Mouse (Mus musculus) E14TG2a.4 (cell line): ENCODE measurements at regions not wholly inside any gene's neighbourhood (a gene's known extent, or its start where the extent isn't known, plus 50 kb on each side); places are given as distances from the start of the nearest gene placed in this dataset.

Experiments
- H3K27me3 ChIP-seq: 2 replicates; pipeline ENCODE4 v1.6.1; 2014; ENCODE audit warnings: low read length, control low read depth; ENCODE audit not compliant: insufficient read depth
- H3K36me3 ChIP-seq: 2 replicates; pipeline ENCODE4 v1.6.1; 2014; ENCODE audit warnings: low read length, control low read depth; ENCODE audit not compliant: insufficient read depth
- H3K4me1 ChIP-seq: replicated peaks from 2 replicates; pipeline ENCODE4 v1.6.1; 2014; ENCODE audit warnings: low read depth, low read length, control low read depth
- H3K4me3 ChIP-seq: replicated peaks from 2 replicates; pipeline ENCODE4 v1.5.1; 2014; ENCODE audit warnings: mild to moderate bottlenecking, low read length
- H3K9me3 ChIP-seq: 2 replicates; pipeline ENCODE4 v1.6.1; 2014; ENCODE audit warnings: low read length, control low read depth
- CTCF ChIP-seq: conservative IDR thresholded peaks from 2 replicates; pipeline ENCODE4 v1.5.1; 2014; ENCODE audit warnings: low read length
- NANOG ChIP-seq: IDR thresholded peaks from 2 replicates; pipeline ENCODE4 v1.6.1; 2014; ENCODE audit warnings: borderline replicate concordance, low read length, mixed read lengths
- POU5F1 ChIP-seq: IDR thresholded peaks from 2 replicates; pipeline ENCODE4 v1.6.1; 2014; ENCODE audit warnings: low read length, borderline replicate concordance

DNA sequence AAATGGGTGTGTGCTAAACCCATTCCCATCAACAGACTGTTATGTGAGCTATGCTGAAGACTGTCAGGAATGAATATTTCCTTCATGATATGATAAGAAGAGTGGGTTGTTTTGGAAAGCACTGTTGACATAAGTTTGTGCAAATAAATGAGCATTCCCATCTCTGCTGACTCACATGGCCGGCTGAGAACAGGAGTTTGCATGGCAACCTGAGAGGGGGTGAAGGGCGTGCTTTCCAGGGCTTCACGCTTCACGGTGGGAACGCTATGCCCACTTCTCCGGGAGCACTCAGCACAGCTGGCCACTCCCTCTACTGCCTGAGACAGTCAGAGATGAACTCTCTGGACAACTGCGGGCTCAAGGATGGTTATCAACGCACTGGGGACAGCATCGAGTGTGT is 348.9 kb upstream of the Slc24a5 start:
- peaks cover 13% of the 10 kb centered on the region for H3K27me3 ChIP-seq
- H3K4me1 ChIP-seq = peaks cover 5% of the 10 kb centered on the region
- H3K4me3 ChIP-seq = no peak overlapping the region
- H3K36me3 ChIP-seq = no peaks in the 10 kb centered on the region
- TF ChIP-seq CTCF = no peak
- no peak for TF ChIP-seq NANOG
- TF ChIP-seq POU5F1 = no peak
- H3K9me3 ChIP-seq = no peaks in the 10 kb centered on the region

DNA sequence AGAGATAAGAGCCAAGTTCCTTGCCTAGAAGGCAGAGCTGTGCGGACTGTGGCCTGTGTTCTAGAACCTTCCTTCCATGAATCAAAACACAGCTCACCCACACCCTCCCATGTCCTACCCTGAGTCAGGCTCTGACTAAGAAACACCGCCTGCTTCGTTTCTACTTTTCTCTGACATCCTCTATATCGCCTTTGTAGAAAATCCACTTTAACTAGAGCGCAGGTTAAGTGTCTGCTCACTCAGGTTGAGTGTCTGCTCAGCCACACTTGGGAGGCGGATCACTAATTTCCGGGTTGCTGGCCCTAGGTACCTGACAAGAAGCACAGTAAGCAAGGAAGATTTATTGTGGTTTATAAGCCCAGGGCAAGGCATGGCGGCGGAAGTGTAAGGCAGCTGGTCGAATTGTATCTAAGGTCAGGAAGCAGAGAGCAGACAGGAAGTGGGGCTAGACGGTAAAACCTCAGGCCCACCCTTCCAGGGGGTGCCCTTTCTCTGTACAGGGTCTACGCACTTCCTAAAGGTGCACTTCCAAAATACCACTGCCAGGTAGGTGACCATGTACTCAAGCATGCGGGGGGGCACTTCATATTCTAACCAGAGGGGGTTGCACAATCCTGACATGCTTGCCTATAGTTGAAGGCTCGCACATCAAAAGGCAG is 348.0 kb upstream of the Slc24a5 start:
- Histone ChIP-seq H3K27me3 (peaks cover 13% of the 10 kb centered on the region), H3K36me3 (no peaks in the 10 kb centered on the region), H3K4me3 (peak overlapping the region; percentile 23; the same call in 1 of the 2 replicates), H3K9me3 (no peaks in the 10 kb centered on the region), H3K4me1 (peaks cover 5% of the 10 kb centered on the region)
- TF ChIP-seq NANOG = no peak
- no peak for TF ChIP-seq CTCF

DNA sequence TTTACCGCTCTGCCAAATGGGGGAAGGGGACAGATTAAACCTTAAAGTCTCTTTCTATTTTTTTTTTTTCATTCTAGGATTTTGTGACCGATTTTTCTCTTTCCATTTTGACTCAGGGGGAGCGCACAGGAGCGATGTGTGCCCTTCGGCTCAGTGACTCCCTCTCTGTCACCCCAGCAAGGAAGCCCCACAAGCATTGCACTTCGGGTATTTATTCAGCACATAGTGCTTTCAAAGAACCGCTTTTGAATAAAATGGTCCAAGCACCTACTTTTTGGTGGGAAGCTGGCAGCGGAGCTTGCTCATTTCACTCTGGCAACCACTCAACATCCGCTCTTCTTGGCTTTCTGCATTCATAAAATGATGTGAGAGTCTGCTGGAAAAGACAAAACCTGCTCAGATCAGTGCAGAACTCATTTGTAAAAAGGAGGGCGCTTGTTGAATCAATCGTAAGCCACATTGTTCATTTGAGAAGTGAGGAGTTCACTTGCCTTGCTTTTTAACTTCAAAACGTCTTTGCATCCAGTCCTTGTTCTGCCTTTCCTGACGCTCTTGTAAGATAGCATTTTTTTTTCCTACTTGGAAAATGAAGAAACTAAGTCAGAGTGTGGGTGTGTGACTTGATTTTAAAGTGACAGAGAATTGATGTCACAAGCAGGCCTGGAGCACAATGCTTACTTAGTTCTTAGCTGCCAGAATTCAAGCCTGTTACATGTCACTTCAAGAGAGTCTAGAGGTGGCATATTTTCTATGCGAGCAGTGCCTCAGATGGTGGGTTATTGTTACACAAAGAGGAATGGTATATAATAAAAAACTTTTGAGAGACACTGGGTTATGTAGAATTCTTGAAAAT is 347.1 kb upstream of the Slc24a5 start:
- peaks cover 5% of the 10 kb centered on the region for H3K4me1 ChIP-seq
- TF ChIP-seq POU5F1 (no peak), CTCF (no peak), NANOG (no peak)

DNA sequence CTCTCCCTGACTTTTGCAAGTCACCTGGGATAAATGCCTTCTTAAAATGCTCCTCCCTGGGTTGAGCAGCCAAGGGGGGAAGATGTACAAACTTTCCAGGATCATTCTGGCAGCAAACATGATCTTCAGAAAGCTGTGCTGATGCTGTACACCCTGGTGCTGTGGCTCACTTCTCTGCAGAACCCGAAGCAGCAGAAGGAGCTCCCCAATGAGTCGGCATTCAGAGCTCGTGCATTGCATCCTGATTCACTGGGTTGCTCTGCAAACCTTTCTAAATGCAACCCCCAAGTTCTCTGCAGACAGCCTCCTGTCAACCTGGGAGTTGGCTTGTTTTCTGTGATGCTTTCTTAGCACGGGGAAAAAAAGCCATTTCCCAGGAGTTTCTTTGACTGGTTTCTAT is 343.8 kb upstream of the Slc24a5 start:
- TF ChIP-seq CTCF = no peak
- Histone ChIP-seq H3K4me3 (no peak overlapping the region), H3K9me3 (no peaks in the 10 kb centered on the region), H3K36me3 (no peaks in the 10 kb centered on the region), H3K27me3 (peaks cover 13% of the 10 kb centered on the region), H3K4me1 (peaks cover 5% of the 10 kb centered on the region)

More for the DNA sequence above, 347.1 kb upstream of the Slc24a5 start:
- Histone ChIP-seq H3K4me3 (peak overlapping the region; percentile 23; the same call in 1 of the 2 replicates), H3K36me3 (no peaks in the 10 kb centered on the region), H3K9me3 (no peaks in the 10 kb centered on the region), H3K27me3 (peaks cover 13% of the 10 kb centered on the region)

GRCm38 (mm10) chr2:124724827-124725480 is 343.0 kb upstream of the Slc24a5 start:
- no peak for TF ChIP-seq NANOG
- TF ChIP-seq CTCF = no peak
- no peak for TF ChIP-seq POU5F1
- Histone ChIP-seq H3K9me3 (no peaks in the 10 kb centered on the region), H3K4me1 (peaks cover 5% of the 10 kb centered on the region), H3K36me3 (no peaks in the 10 kb centered on the region), H3K27me3 (peaks cover 8% of the 10 kb centered on the region), H3K4me3 (no peak overlapping the region)

GRCm38 (mm10) chr2:124727979-124728378 is 339.9 kb upstream of the Slc24a5 start:
- Histone ChIP-seq H3K27me3 (no peaks in the 10 kb centered on the region), H3K4me1 (no peaks in the 10 kb centered on the region), H3K36me3 (no peaks in the 10 kb centered on the region), H3K9me3 (no peaks in the 10 kb centered on the region), H3K4me3 (no peak overlapping the region)
- no peak for TF ChIP-seq POU5F1
- TF ChIP-seq CTCF = no peak
- TF ChIP-seq NANOG = no peak

- Histone ChIP-seq H3K4me3 (no peak overlapping the region), H3K9me3 (no peaks in the 10 kb centered on the region), H3K36me3 (no peaks in the 10 kb centered on the region), H3K27me3 (no peaks in the 10 kb centered on the region), H3K4me1 (no peaks in the 10 kb centered on the region)
- TF ChIP-seq CTCF (no peak), POU5F1 (no peak), NANOG (no peak)
These were observed 335.3 kb upstream of the Slc24a5 start for GRCm38 (mm10) chr2:124732593-124732992.

DNA sequence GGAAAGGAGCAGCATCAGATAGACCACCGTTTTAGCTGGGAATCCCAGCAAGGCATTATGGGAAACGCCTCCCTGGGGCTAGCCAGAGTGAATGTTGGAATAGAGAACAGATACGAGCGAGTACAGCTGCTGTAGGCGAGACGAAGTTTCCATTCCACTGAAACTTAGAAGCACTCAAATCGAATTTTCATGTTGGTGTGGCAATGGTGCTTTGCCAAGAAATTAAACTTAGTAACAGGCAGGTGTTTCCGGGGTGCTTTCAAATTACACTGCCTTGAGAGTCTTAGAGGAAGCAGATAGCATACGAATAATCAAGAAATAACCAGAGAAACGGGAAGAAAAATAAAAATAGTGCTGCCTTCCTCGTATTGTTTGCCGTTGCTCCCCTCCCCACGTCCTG is 327.1 kb upstream of the Slc24a5 start:
- TF ChIP-seq POU5F1 = no peak
- no peak for TF ChIP-seq NANOG
- TF ChIP-seq CTCF = no peak
- H3K27me3 ChIP-seq = no peaks in the 10 kb centered on the region
- H3K4me1 ChIP-seq = no peaks in the 10 kb centered on the region
- H3K9me3 ChIP-seq = no peaks in the 10 kb centered on the region
- no peak overlapping the region for H3K4me3 ChIP-seq
- no peaks in the 10 kb centered on the region for H3K36me3 ChIP-seq
